Mouse (Mus musculus) kidney, adult 2 months (tissue): ENCODE results near the gene Dhx40. TPM values are rescaled to one million over a fixed set of nuclear protein-coding genes. Genes with fewer than 3 reads are reported as not detected.

Experiments
- DNase-seq: peaks from one replicate; pipeline ENCODE4 v3.0.0; 2021
- H3K27ac ChIP-seq: fragments of 200-500 bp; 2 replicates; pipeline ENCODE4 v1.5.1; 2012; ENCODE audit warnings: low read depth, low read length, control low read depth, inconsistent platforms; ENCODE audit not compliant: insufficient read depth
- H3K27me3 ChIP-seq: fragments of 200-500 bp; replicated peaks from 2 replicates; pipeline ENCODE4 v1.6.1; 2012; ENCODE audit warnings: mild to moderate bottlenecking, moderate library complexity, low read length, inconsistent platforms; ENCODE audit not compliant: control insufficient read depth, insufficient read depth
- H3K36me3 ChIP-seq: fragments of 200-500 bp; 2 replicates; pipeline ENCODE4 v1.6.1; 2012; ENCODE audit warnings: mild to moderate bottlenecking, moderate library complexity, low read length, inconsistent platforms; ENCODE audit not compliant: control insufficient read depth, insufficient read depth
- H3K4me1 ChIP-seq: fragments of 200-500 bp; 2 replicates; pipeline ENCODE4 v1.6.1; 2011; ENCODE audit warnings: low read length; ENCODE audit not compliant: control insufficient read depth, insufficient read depth
- H3K4me3 ChIP-seq: fragments of 200-500 bp; 2 replicates; pipeline ENCODE4 v1.5.1; 2011; ENCODE audit warnings: mild to moderate bottlenecking, low read depth, low read length, control low read depth; ENCODE audit not compliant: insufficient read depth
- CTCF ChIP-seq: fragments of 200-500 bp; conservative IDR thresholded peaks from 2 replicates; pipeline ENCODE4 v1.5.1; 2011; ENCODE audit warnings: low read depth, mild to moderate bottlenecking, control low read depth, low read length, moderate library complexity, mixed read lengths; ENCODE audit not compliant: insufficient read depth, insufficient read length
- POLR2A ChIP-seq: fragments of 200-500 bp; IDR thresholded peaks from one replicate; pipeline ENCODE4 v1.6.1; 2011; ENCODE audit warnings: low read depth, low read length, control low read depth
- whole genome bisulfite sequencing: fragments of 180-500 bp; shearing (Covaris S2); methylation state at CpG from one replicate; pipeline ENCODE4 v1.1.7; 2018; 5-methylcytosine and 5-hydroxymethylcytosine counted together
- polyA plus RNA-seq: library from polyadenylated mRNA; depleted of rRNA; stranded (reverse); fragments of >200 nt; gene quantifications from 2 replicates; pipeline ENCODE4 v1.2.3, GENCODE M21; 2012

The Dhx40 gene
- polyA plus RNA-seq, 1 experiment, result 10.0 TPM

GRCm38 (mm10) chr11:86843831-86844230 lies 36.3 kb upstream of the Dhx40 start:
- 29% methylated on average over 5 of the region's 5 CpGs for WGBS
- Histone ChIP-seq H3K36me3 (no peaks in the 10 kb centered on the region), H3K4me3 (no peak overlapping the region), H3K4me1 (peaks cover 9% of the 10 kb centered on the region), H3K27ac (no peak overlapping the region), H3K27me3 (no peaks in the 10 kb centered on the region)
- peak; percentile 73 for DNase-seq
- no peak for TF ChIP-seq POLR2A
- no peak for TF ChIP-seq CTCF

GRCm38 (mm10) chr11:86841261-86841660 lies 33.7 kb upstream of the Dhx40 start:
- no peak overlapping the region for H3K27ac ChIP-seq
- no peak for TF ChIP-seq CTCF
- TF ChIP-seq POLR2A, result no peak
- WGBS, result 68% methylated on average over 8 of the region's 8 CpGs

GRCm38 (mm10) chr11:86840511-86841154 lies 33.1 kb upstream of the Dhx40 start:
- no peaks in the 10 kb centered on the region for H3K27me3 ChIP-seq

More at GRCm38 (mm10) chr11:86841261-86841660, 33.7 kb upstream of the Dhx40 start:
- Histone ChIP-seq H3K4me1 (peaks cover 9% of the 10 kb centered on the region), H3K27me3 (no peaks in the 10 kb centered on the region), H3K36me3 (no peaks in the 10 kb centered on the region), H3K4me3 (no peak overlapping the region)
- DNase-seq, result no peak

GRCm38 (mm10) chr11:86839716-86840447 lies 32.3 kb upstream of the Dhx40 start:
- peak overlapping the region; percentile 48; the same call in 1 of the 2 replicates for H3K27ac ChIP-seq
- no peaks in the 10 kb centered on the region for H3K27me3 ChIP-seq
- H3K36me3 ChIP-seq, result no peaks in the 10 kb centered on the region
- 26% methylated on average over 7 of the region's 7 CpGs for WGBS
- TF ChIP-seq CTCF, result no peak
- no peak for TF ChIP-seq POLR2A
- peaks cover 11% of the 10 kb centered on the region for H3K4me1 ChIP-seq
- H3K4me3 ChIP-seq, result no peak overlapping the region
- peak; percentile 62 for DNase-seq

More at GRCm38 (mm10) chr11:86840511-86841154, 33.1 kb upstream of the Dhx40 start:
- H3K36me3 ChIP-seq, result no peaks in the 10 kb centered on the region
- H3K27ac ChIP-seq, result no peak overlapping the region
- WGBS, result 9% methylated on average over 3 of the region's 3 CpGs
- H3K4me1 ChIP-seq, result peaks cover 11% of the 10 kb centered on the region
- DNase-seq, result peak; percentile 89
- TF ChIP-seq CTCF, result no peak
- TF ChIP-seq POLR2A, result no peak
- H3K4me3 ChIP-seq, result no peak overlapping the region

- TF ChIP-seq POLR2A (no peak), CTCF (no peak)
- 89% methylated on average over 1 of the region's 1 CpGs for WGBS
Measured at GRCm38 (mm10) chr11:86838792-86839191, 31.2 kb upstream of the Dhx40 start.

GRCm38 (mm10) chr11:86836366-86836765 lies 28.8 kb upstream of the Dhx40 start:
- TF ChIP-seq POLR2A, result no peak
- peak; percentile 97 for TF ChIP-seq CTCF
- DNase-seq, result peak; percentile 91
- H3K27ac ChIP-seq, result no peak overlapping the region
- H3K4me1 ChIP-seq, result peaks cover 17% of the 10 kb centered on the region
- H3K4me3 ChIP-seq, result no peak overlapping the region
- WGBS, result 54% methylated on average over 2 of the region's 2 CpGs
- no peaks in the 10 kb centered on the region for H3K27me3 ChIP-seq
- H3K36me3 ChIP-seq, result no peaks in the 10 kb centered on the region

More at GRCm38 (mm10) chr11:86838792-86839191, 31.2 kb upstream of the Dhx40 start:
- peaks cover 13% of the 10 kb centered on the region for H3K4me1 ChIP-seq
- H3K36me3 ChIP-seq, result no peaks in the 10 kb centered on the region
- H3K27ac ChIP-seq, result no peak overlapping the region
- no peaks in the 10 kb centered on the region for H3K27me3 ChIP-seq
- no peak overlapping the region for H3K4me3 ChIP-seq
- DNase-seq, result no peak
